Mouse (Mus musculus) myocyte (in vitro differentiated cells): ENCODE measurements at regions not wholly inside any gene's neighbourhood (a gene's known extent, or its start where the extent isn't known, plus 50 kb on each side); places are given as distances from the start of the nearest gene placed in this dataset.

Experiments
- H3K27me3 ChIP-seq: one replicate; pipeline ENCODE4 v1.6.1; 2011; ENCODE audit not compliant: control insufficient read depth, insufficient read depth, insufficient read length
- H3K36me3 ChIP-seq: one replicate; pipeline ENCODE4 v1.6.1; 2011; ENCODE audit not compliant: control insufficient read depth, insufficient read depth
- H3K4me2 ChIP-seq: one replicate; pipeline ENCODE4 v1.6.1; 2011; ENCODE audit warnings: low read depth, control low read depth
- H3K4me3 ChIP-seq: one replicate; pipeline ENCODE4 v1.5.1; 2011; ENCODE audit warnings: mild to moderate bottlenecking, control low read depth, moderate library complexity
- H3K79me2 ChIP-seq: one replicate; pipeline ENCODE4 v1.6.1; 2011; ENCODE audit not compliant: control insufficient read depth, insufficient read depth
- H3ac ChIP-seq: one replicate; pipeline ENCODE4 v1.6.1; 2011; ENCODE audit not compliant: control insufficient read depth, insufficient read length
- CEBPB ChIP-seq: IDR thresholded peaks from 2 replicates; pipeline ENCODE4 v1.6.1; 2011; ENCODE audit warnings: mild to moderate bottlenecking, moderate library complexity; ENCODE audit not compliant: poor library complexity, insufficient read depth, severe bottlenecking
- E2F4 ChIP-seq: IDR thresholded peaks from one replicate; pipeline ENCODE4 v1.6.1; 2011; ENCODE audit warnings: mild to moderate bottlenecking, control low read depth, moderate library complexity; ENCODE audit not compliant: insufficient read depth
- MAX ChIP-seq: IDR thresholded peaks from one replicate; pipeline ENCODE4 v1.6.1; 2011; ENCODE audit warnings: low read depth, mild to moderate bottlenecking, control low read depth
- MYOD1 ChIP-seq, 3 experiments: IDR thresholded peaks; one replicate each; pipeline ENCODE4 v1.6.1; 2011; ENCODE audit warnings: control low read depth in 2 of 3, low read depth in 2 of 3, mild to moderate bottlenecking in 2 of 3, moderate library complexity in 1 of 3; ENCODE audit not compliant: insufficient read length in 2 of 3, control insufficient read depth in 1 of 3
- MYOG ChIP-seq, 3 experiments: IDR thresholded peaks; one replicate each; pipeline ENCODE4 v1.6.1; 2011; ENCODE audit warnings: control low read depth in 2 of 3, low read depth in 2 of 3, mild to moderate bottlenecking in 2 of 3; ENCODE audit not compliant: insufficient read length in 2 of 3, control insufficient read depth in 1 of 3, insufficient read depth in 1 of 3
- POLR2A ChIP-seq: IDR thresholded peaks from one replicate; pipeline ENCODE4 v1.6.1; 2011; ENCODE audit warnings: low read depth, mild to moderate bottlenecking, control low read depth, moderate library complexity; ENCODE audit not compliant: insufficient read length
- POLR2AphosphoS2 ChIP-seq: IDR thresholded peaks from one replicate; pipeline ENCODE4 v1.6.1; 2011; ENCODE audit warnings: low read depth, control low read depth; ENCODE audit not compliant: insufficient read length
- REST ChIP-seq: IDR thresholded peaks from one replicate; pipeline ENCODE4 v1.6.1; 2011; ENCODE audit warnings: mild to moderate bottlenecking, control low read depth, moderate library complexity; ENCODE audit not compliant: insufficient read depth, insufficient read length
- SRF ChIP-seq: IDR thresholded peaks from one replicate; pipeline ENCODE4 v1.6.1; 2011; ENCODE audit warnings: low read depth; ENCODE audit not compliant: control insufficient read depth, insufficient read length
- TCF12 ChIP-seq: IDR thresholded peaks from one replicate; pipeline ENCODE4 v1.6.1; 2011; ENCODE audit warnings: mild to moderate bottlenecking, control low read depth; ENCODE audit not compliant: poor library complexity, insufficient read depth, severe bottlenecking
- TCF3 ChIP-seq: IDR thresholded peaks from one replicate; pipeline ENCODE4 v1.6.1; 2011; ENCODE audit warnings: low read depth, control low read depth; ENCODE audit not compliant: insufficient read length
- USF1 ChIP-seq: IDR thresholded peaks from one replicate; pipeline ENCODE4 v1.6.1; 2011; ENCODE audit warnings: low read depth, mild to moderate bottlenecking, control low read depth, moderate library complexity

- H3K27me3 ChIP-seq: no peaks in the 10 kb centered on the region
- no peak overlapping the region for H3K4me3 ChIP-seq
- no peak for TF ChIP-seq SRF
- no peak for TF ChIP-seq MAX
- no peak for TF ChIP-seq REST
- TF ChIP-seq POLR2A: no peak
- TF ChIP-seq TCF12: no peak
- no peaks in the 10 kb centered on the region for H3K36me3 ChIP-seq
- no peak overlapping the region for H3ac ChIP-seq
- no peaks in the 10 kb centered on the region for H3K79me2 ChIP-seq
- H3K4me2 ChIP-seq: no peak overlapping the region
Measured at GRCm38 (mm10) chr3:52754401-52754800, 262.6 kb downstream of the Cog6 start.

GRCm38 (mm10) chr3:52746917-52747316, 270.1 kb downstream of the Cog6 start:
- Histone ChIP-seq H3K4me2 (no peak overlapping the region), H3K36me3 (no peaks in the 10 kb centered on the region), H3K4me3 (no peak overlapping the region), H3K79me2 (no peaks in the 10 kb centered on the region), H3ac (no peak overlapping the region), H3K27me3 (no peaks in the 10 kb centered on the region)
- no peak for TF ChIP-seq TCF12
- no peak for TF ChIP-seq TCF3
- TF ChIP-seq POLR2A: no peak
- TF ChIP-seq MAX: no peak
- TF ChIP-seq USF1: no peak
- TF ChIP-seq CEBPB: no peak
- TF ChIP-seq MYOD1 (IDR thresholded peaks at IDR 0.05; ENCODE audit: control insufficient read depth in 1 of 3, insufficient read length in 2 of 3, low read depth in 2 of 3): no peak
- no peak for TF ChIP-seq REST
- no peak for TF ChIP-seq MYOG (IDR thresholded peaks at IDR 0.05; ENCODE audit: control insufficient read depth in 1 of 3, insufficient read depth in 1 of 3, insufficient read length in 2 of 3, low read depth in 2 of 3)
- no peak for TF ChIP-seq E2F4
- no peak for TF ChIP-seq SRF
- TF ChIP-seq POLR2AphosphoS2: no peak

DNA sequence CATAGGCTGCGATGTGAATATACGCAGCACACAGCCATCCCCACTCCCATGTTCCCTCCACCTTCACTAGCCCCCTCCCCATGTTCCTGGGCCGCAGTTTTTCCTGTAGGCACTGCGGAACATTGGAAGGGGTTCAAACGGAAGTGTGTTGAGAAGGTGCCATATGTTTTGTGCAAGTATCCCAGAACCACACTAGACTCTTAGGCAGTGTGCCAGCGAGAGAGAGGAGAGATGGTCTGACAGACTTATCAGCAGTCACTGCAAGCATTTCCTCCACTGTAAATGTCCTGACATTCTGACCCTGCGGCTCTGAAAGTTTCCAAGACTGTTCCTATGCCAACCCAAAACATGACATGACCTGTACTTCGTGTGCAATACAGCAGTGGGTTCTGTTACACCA, 272.7 kb downstream of the Cog6 start:
- H3ac ChIP-seq: no peak overlapping the region
- H3K79me2 ChIP-seq: no peaks in the 10 kb centered on the region
- H3K27me3 ChIP-seq: no peaks in the 10 kb centered on the region
- no peaks in the 10 kb centered on the region for H3K36me3 ChIP-seq
- TF ChIP-seq POLR2AphosphoS2 (no peak), TCF12 (no peak), MYOD1 (IDR thresholded peaks at IDR 0.05; ENCODE audit: control insufficient read depth in 1 of 3, insufficient read length in 2 of 3, low read depth in 2 of 3) (no peak), CEBPB (no peak), TCF3 (no peak), USF1 (no peak), MAX (no peak), POLR2A (no peak), REST (no peak), SRF (no peak), E2F4 (no peak)
- H3K4me2 ChIP-seq: no peak overlapping the region
- no peak overlapping the region for H3K4me3 ChIP-seq

DNA sequence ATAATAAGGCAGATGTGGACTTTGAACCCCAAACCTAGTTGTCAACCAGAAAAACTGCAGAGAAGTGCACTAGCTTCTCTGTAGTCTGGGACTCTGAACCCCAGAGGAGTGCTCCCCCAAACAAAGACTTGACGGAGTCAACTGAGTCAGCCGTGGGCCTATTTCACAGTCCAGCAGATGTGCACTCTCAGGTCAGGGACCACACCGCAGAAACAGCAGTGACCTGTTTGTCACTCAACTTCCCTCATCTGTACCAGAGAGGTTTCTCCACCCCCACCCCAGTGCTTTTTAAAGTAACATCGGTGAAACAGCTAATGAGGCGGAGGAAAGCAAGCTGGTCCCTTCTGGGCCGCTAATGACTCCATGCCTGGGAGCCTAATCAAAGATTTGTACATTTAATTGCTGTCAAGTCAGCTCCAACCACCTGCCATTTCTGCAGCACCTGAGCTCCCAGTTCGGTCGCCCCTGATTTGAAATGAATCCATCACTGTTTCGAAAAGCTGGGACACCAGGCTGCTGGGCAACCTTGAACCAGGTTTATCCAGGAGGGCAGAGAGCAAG, 276.5 kb downstream of the Cog6 start:
- Histone ChIP-seq H3K4me2 (no peak overlapping the region), H3K79me2 (no peaks in the 10 kb centered on the region), H3K36me3 (no peaks in the 10 kb centered on the region), H3ac (no peak overlapping the region), H3K4me3 (no peak overlapping the region), H3K27me3 (no peaks in the 10 kb centered on the region)
- no peak for TF ChIP-seq MYOG (IDR thresholded peaks at IDR 0.05; ENCODE audit: control insufficient read depth in 1 of 3, insufficient read depth in 1 of 3, insufficient read length in 2 of 3, low read depth in 2 of 3)
- no peak for TF ChIP-seq POLR2AphosphoS2
- TF ChIP-seq REST: no peak
- TF ChIP-seq E2F4: no peak
- no peak for TF ChIP-seq SRF
- TF ChIP-seq MYOD1 (IDR thresholded peaks at IDR 0.05; ENCODE audit: control insufficient read depth in 1 of 3, insufficient read length in 2 of 3, low read depth in 2 of 3): no peak
- no peak for TF ChIP-seq CEBPB
- no peak for TF ChIP-seq TCF3
- no peak for TF ChIP-seq USF1
- no peak for TF ChIP-seq POLR2A
- no peak for TF ChIP-seq MAX

DNA sequence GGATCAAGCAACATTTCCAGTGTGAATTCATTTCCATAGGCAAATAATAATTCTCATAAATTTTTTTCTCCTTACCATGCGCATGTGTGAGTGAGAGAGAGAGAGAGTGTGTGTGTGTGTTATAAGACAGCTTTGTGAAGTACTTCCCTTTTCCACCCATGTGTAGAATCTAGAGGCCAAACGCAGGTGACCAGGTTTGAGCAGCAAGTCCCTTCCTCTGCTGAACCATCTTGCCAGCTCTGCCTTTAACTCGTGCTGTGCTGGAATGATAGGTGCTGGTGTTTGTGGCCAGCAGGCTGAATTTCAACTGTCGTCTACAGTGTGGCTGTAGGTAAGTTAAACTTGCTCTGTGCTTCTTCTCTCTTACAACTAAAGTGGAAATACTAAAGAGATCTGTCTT, 277.5 kb downstream of the Cog6 start:
- H3ac ChIP-seq: no peak overlapping the region
- no peak for TF ChIP-seq TCF3
- TF ChIP-seq CEBPB: no peak
- TF ChIP-seq SRF: no peak
- TF ChIP-seq POLR2A: no peak
- TF ChIP-seq USF1: no peak
- no peak for TF ChIP-seq MAX
- no peak for TF ChIP-seq E2F4
- TF ChIP-seq POLR2AphosphoS2: no peak
- no peak for TF ChIP-seq REST
- TF ChIP-seq MYOD1 (IDR thresholded peaks at IDR 0.05; ENCODE audit: control insufficient read depth in 1 of 3, insufficient read length in 2 of 3, low read depth in 2 of 3): no peak
- no peak overlapping the region for H3K4me3 ChIP-seq
- H3K79me2 ChIP-seq: no peaks in the 10 kb centered on the region
- no peak overlapping the region for H3K4me2 ChIP-seq
- no peaks in the 10 kb centered on the region for H3K36me3 ChIP-seq
- H3K27me3 ChIP-seq: no peaks in the 10 kb centered on the region
